Mouse (Mus musculus): ENCODE measurements around the gene Slc9a7.

Gene Slc9a7

GRCm38 (mm10) chrX:20291282-20292039 lies at the start of gene Slc9a7:
Gene Slc9a7, minus strand, starts transcription at chrX:20291807.
- DNase-seq (ENCODE audit: low spot score): peak; percentile 65

GRCm38 (mm10) chrX:20335722-20336121 lies 44.1 kb upstream of the Slc9a7 start:
- DNase-seq (ENCODE audit: low spot score): no peak

- no peak for DNase-seq (ENCODE audit: low spot score)
Observed at GRCm38 (mm10) chrX:20332756-20333155, 41.1 kb upstream of the Slc9a7 start.

GRCm38 (mm10) chrX:20307215-20307614 lies 15.6 kb upstream of the Slc9a7 start:
- no peak for DNase-seq (ENCODE audit: low spot score)

- DNase-seq (ENCODE audit: low spot score): no peak
Observed at GRCm38 (mm10) chrX:20305941-20306340, 14.3 kb upstream of the Slc9a7 start.

GRCm38 (mm10) chrX:20303280-20303679 lies 11.7 kb upstream of the Slc9a7 start:
- DNase-seq (ENCODE audit: low spot score): peak; percentile 57

- DNase-seq (ENCODE audit: low spot score): no peak
Observed at GRCm38 (mm10) chrX:20292040-20292417, 422 bp upstream of the Slc9a7 start.

GRCm38 (mm10) chrX:20290715-20291114 lies 892 bp downstream of the Slc9a7 start:
- DNase-seq (ENCODE audit: low spot score): no peak

GRCm38 (mm10) chrX:20288674-20289073 lies 2.9 kb downstream of the Slc9a7 start:
- no peak for DNase-seq (ENCODE audit: low spot score)

GRCm38 (mm10) chrX:20286254-20286653 lies 5.4 kb downstream of the Slc9a7 start:
- no peak for DNase-seq (ENCODE audit: low spot score)

- DNase-seq (ENCODE audit: low spot score): no peak
Observed at GRCm38 (mm10) chrX:20279424-20279823, 12.2 kb downstream of the Slc9a7 start.

- DNase-seq (ENCODE audit: low spot score): no peak
Observed at GRCm38 (mm10) chrX:20273854-20274253, 17.8 kb downstream of the Slc9a7 start.

- no peak for DNase-seq (ENCODE audit: low spot score)
Observed at GRCm38 (mm10) chrX:20271980-20272379, 19.6 kb downstream of the Slc9a7 start.

GRCm38 (mm10) chrX:20269980-20270379 lies 21.6 kb downstream of the Slc9a7 start:
- DNase-seq (ENCODE audit: low spot score): no peak

- DNase-seq (ENCODE audit: low spot score): no peak
Observed at GRCm38 (mm10) chrX:20264370-20264769, 27.2 kb downstream of the Slc9a7 start.

GRCm38 (mm10) chrX:20228102-20228501 lies 63.5 kb downstream of the Slc9a7 start:
- no peak for DNase-seq (ENCODE audit: low spot score)

GRCm38 (mm10) chrX:20221486-20221885 lies 70.1 kb downstream of the Slc9a7 start:
- no peak for DNase-seq (ENCODE audit: low spot score)

- DNase-seq (ENCODE audit: low spot score): no peak
Observed at GRCm38 (mm10) chrX:20185616-20186015, 106.0 kb downstream of the Slc9a7 start.

- DNase-seq (ENCODE audit: low spot score): no peak
Observed at GRCm38 (mm10) chrX:20176792-20177191, 114.8 kb downstream of the Slc9a7 start.

GRCm38 (mm10) chrX:20168430-20168829 lies 123.2 kb downstream of the Slc9a7 start:
- no peak for DNase-seq (ENCODE audit: low spot score)

GRCm38 (mm10) chrX:20164984-20165383 lies 126.6 kb downstream of the Slc9a7 start:
- no peak for DNase-seq (ENCODE audit: low spot score)

GRCm38 (mm10) chrX:20162322-20162711 lies 129.3 kb downstream of the Slc9a7 start:
- no peak for DNase-seq (ENCODE audit: low spot score)

- DNase-seq (ENCODE audit: low spot score): no peak
Observed at GRCm38 (mm10) chrX:20161687-20162321, 129.8 kb downstream of the Slc9a7 start.

GRCm38 (mm10) chrX:20160301-20160700 lies 131.3 kb downstream of the Slc9a7 start:
- DNase-seq (ENCODE audit: low spot score): no peak
